Mouse (Mus musculus) spleen, postnatal 14 days (tissue): ENCODE measurements around the gene Gna13.

ENCODE experiments used
- DNase-seq, 2 experiments: peaks; one replicate each; pipeline ENCODE4 v3.0.0; 2021 to 2022; ENCODE audit warnings: low spot score in 2 of 2

Gna13 gene

DNA sequence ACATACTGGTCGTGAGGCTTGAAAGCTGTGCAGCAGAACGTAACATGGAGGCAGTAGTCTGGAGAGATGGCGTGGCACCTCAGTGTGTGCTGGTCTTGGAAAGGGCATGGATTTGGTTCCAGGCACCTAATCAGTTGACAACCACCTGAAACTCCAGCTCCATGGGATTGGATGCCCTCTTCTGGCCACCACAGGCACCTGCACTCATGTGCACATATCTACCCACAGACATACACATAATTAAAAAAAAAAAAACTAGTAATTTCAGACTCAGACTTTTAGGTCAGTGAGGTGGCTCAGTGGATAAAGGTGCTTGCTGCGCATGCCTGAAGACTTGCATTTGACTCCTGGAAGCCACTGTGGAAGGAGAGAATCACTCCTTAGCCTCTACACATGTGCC lies 59.6 kb downstream of the Gna13 start:
- DNase-seq, result no peak

DNA sequence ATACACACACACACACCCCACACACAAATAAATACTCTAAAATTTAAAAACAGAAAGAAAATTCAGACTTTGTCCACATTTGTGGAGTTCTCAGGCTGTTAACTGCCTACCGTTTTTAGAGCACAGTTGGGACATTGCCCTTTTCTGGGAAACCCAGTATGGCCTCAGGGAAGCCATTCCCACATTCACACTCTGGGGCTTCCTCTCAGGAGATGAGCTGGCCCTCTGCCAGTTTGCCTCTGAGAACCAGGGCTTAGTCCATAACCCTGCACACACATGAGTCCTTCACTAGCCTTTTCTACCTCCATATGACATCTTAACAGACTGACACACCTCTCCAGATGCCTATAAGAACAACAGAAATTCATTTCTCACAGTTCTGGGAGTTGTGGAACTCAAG lies 60.7 kb downstream of the Gna13 start:
- DNase-seq, result no peak

DNA sequence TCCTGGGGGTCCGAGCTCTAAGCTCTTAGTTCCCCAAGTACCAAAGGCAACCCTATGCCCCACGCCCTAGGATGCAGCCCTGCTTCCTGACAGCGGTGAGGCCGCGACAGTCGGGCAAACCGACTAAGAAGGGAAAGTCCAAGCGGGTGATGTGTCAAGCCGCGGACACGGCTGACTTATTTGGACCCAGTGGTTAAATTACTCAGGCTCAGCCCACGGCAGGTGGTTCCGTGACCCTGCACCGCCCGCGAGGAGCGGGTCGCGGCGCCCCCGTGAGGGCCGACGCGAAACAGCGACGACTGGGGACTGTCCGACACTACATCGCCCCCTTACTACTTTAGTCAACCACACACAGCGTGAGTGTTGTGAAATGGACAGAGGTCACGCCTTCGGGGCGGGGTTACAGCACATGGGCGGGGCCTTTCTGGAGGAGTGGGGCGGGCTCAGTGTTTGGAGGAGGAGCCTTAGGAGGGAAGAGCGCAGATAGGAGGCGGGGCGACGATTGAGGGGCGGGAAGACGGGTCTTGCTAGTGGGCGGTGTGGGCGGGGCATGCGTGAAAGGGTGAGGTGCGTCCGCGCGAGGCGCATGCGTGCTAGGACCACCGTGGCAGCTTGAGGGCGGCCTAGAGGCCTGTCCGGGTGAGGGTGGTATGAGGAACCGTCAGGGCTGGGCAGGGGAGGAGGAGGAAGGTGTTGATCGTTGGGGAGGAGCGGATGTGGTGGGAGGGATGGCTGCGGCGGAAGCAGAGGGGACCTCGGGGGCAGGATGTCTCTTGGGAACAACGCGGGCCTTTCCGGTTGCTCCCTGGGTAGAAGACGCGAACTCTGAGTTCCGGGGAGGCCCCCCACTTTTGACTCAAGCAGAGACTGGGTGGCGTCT lies 63.0 kb downstream of the Gna13 start, which contains the start of gene Amz2:
TSS of gene Amz2 (plus strand) at position 555 of the 880 bp plus-strand sequence.
- peak; percentile 99 for DNase-seq

DNA sequence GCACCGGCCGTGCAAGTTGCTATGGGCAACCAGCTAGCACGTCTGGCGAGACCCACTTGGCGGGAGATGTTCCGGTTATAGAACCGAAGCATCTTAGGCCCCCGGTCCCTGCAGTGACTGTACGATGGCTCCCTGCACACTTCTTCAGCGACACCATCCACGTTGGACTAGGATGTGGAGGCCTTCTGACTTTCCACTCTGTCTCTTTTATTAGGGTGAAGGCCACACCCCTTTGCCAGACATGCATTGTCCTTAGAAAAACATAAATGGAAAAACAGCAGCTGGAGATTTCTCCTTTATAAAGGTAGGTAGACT lies 63.6 kb downstream of the Gna13 start:
- no peak for DNase-seq

DNA sequence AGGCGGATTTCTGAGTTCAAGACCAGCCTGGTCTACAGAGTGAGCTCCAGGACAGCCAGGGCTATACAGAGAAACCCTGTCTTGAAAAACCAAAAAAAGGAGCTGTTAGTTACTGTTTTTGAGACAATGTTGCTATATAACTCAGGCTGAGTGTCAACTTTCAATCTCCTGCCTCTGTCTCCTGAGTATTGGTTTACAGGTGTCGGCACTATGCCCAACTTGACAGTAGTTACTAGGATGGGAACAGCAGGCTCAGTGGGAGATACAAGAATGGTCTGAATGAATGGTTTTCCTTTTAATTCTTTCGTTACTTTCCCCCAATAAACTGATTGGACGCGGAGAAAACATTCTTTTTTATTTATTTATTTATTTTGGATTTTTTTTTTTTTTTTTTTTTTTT lies 64.7 kb downstream of the Gna13 start:
- DNase-seq, result no peak

DNA sequence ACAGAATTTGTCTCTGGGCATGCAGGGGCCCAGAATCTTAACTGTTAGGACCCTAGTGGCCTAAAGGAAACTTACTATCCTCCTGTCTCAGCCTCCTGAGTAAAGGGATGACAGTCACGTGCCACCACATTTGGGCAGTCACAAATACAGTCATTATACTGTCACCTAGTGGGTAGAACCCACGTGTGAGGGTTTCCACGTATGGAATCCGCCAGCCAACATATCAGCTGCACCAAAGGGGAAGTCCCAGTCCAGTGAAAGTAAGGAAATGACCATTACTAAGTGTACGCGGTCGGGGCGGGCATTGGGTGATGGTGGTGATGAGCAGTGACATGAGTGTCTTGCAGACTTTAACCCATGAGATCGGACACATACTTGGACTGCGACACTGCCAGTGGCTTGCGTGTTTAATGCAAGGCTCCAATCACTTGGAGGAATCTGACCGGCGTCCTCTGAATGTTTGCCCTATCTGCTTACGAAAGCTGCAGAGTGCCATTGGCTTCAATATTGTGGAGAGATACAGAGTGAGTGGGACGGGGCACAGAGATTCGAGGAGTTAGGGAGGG lies 71.7 kb downstream of the Gna13 start:
- no peak for DNase-seq

DNA sequence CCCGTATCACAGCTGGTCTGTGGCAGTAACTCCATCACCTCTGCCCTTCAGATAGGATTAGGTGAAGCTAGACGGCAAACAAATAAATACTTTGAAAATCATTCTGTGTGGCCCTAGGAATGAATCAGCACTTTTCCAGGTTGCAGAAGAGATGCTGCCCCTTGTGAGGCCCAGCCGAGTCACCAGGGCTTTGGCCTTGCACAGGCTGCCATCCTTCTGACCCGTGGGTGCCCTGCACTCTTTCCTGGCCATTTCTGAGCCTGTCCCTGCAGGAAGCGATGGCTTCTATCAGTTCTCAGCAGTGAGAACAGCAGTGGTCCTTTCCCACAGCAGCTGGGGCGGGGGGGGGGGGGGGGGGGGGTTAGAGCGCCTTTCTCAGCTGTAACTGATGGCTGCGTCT lies 74.3 kb downstream of the Gna13 start:
- no peak for DNase-seq

DNA sequence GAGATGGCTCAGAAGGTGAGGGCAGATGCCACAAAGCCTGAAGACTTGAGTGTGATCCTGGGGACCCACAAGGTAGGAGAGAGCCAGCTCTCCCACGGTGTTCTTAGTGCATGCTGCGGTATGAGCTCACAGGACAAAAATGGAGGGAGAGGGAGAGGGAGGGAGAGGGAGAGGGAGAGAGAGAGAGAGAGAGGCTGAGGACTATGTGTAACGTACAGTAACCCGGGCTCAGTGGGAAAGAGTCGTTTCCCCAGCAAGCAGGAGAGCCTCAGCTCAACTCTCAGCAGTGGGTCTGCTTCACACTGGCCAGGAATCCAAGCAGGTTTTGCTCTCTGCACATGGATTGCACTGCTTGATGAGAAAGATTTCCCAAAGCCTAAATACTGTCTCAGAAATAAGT lies 76.6 kb downstream of the Gna13 start:
- no peak for DNase-seq

DNA sequence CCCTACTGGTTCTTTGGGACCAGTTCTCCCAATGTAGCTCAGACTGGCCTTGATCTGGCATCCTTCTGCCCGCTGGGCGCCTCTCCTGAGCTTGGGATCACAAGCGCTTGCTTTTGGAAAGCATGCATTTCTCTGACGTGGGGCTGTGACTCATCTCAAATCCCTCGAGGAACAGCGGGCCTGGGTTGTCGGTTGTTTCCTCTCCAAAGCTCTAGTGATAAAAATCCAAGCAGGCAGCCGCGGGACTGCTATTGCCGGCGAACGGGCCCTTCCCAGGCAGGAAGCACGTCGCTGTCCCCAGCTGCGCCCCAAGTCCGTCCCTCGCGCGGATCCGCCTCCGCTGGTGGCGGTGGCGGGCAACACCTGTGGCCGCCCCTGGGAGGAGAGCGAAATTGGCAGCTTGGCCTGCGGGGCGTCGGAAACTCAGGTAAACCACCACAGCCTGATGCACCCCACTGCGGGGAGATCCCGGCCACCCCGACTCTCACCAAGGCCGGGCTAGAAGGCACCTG lies 77.3 kb downstream of the Gna13 start:
- peak; percentile 55 to 71 for DNase-seq

DNA sequence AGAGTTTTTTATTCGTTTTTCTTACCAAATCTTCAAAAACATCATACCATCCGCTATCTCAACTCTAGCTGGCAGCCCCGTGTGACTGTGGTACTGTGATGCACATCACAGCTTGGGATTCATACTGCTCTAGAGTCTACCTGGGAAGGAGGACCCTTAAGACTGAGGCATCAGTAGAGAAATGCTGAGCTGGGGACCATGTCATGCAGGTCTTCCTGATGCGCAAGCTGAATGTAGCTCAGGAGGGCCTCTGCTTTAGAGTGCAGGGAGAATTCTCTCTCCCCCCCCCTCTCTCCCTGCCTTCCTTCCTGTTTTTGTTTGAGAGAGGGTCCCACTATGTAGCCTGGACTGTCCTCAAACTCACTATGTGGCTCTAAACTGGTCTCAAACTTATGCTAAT lies 78.0 kb downstream of the Gna13 start:
- no peak for DNase-seq

DNA sequence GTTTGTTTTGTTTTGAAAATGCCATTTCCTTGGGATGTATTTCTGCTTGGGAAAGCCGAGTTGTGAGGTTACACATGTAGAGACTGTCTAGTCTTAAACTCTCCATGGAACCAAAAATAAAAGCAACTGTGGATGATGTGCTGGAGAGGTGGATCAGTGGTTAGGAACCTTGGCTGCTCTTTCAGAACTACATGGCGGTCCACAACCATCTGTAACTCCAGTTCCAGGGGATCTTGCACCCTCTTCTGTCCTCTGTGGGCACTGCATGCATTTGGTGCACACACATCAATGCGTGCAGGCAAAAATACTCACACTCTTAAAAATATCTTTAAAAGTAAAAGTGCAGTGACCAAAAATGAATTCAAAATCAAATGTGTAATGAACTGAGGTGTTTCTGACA lies 78.5 kb downstream of the Gna13 start:
- peak in 1 of 2 experiments; percentile 47 for DNase-seq

DNA sequence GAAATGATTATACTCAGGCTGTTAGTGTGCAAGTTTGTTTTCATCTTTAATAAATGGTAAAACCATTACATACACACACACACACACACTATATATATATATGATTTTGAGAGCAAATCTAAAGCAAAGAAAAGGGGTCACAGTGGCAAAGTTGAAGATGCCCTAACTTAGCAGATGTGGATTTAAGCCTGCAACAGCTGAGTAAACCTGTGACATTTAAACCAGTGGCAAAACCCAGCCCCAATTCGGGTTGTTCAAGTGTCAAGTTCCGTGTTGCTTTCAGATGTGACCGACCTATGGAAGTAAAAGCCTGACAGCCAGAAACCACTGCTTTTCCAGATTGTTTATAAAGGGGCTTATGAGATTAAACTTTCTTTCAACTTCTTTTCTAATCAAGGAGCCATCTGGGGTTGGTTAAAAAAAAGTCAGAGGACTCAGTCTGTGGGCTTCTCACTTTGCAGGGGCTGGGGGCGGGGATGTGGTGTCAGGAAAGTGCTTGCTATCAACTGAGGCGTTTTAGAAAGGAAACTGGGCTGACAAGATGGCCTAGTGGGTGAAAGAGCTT lies 79.6 kb downstream of the Gna13 start:
- no peak for DNase-seq

DNA sequence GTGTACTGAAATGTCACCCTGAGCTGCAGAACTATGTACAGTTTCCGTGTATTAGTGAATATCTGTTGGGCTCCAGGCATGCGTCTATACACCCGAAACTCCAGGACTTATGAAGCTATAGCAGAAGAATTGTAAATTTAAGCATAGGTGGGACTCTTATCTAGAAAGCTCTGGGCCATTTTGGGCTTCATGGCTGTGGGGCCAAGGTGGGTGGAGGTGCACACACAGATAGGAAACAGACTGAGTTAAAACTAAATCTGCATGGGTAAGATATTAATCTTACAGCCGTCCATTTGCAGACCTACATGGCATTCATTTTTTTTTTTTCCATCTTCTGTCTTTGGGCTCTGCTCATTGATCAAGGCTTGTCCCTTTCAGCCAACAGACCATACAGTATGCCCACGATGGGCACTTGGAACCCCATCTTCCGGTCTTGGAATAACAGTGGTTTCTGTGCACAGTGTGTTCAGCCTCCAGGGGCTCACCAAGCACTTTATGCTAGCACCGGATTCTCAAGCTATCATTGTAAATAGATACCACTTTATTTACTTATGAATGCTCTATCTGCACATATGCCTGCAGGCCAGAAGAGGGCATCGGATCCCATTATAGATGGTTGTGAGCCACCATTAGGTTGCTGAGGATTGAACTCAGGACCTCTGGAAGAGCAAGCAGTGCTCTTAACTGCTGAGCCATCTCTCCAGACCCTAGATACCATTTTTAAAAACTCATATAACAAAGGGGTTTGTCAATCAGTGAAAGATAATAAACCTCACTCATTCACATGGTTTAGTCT lies 81.0 kb downstream of the Gna13 start:
- DNase-seq, result no peak

DNA sequence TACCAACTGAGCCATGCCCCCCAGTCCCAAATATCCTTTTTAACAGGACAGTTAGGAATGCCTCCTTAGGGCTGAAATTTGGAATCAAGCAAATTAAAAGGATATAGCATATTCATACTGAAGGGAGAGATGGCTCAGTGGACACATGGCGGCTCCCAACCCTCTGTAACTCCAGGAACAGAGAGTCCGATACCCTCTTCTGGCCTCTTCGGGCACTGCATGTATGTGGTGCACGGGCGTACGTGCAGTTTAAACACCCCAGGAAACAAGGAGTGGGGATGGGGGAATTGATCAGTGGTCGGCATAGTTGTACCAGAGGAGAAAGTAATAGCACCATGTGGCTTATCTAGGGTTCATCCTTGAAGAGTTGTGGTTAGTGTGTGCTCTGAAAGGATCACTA lies 82.0 kb downstream of the Gna13 start:
- DNase-seq, result peak in 1 of 2 experiments; percentile 36

DNA sequence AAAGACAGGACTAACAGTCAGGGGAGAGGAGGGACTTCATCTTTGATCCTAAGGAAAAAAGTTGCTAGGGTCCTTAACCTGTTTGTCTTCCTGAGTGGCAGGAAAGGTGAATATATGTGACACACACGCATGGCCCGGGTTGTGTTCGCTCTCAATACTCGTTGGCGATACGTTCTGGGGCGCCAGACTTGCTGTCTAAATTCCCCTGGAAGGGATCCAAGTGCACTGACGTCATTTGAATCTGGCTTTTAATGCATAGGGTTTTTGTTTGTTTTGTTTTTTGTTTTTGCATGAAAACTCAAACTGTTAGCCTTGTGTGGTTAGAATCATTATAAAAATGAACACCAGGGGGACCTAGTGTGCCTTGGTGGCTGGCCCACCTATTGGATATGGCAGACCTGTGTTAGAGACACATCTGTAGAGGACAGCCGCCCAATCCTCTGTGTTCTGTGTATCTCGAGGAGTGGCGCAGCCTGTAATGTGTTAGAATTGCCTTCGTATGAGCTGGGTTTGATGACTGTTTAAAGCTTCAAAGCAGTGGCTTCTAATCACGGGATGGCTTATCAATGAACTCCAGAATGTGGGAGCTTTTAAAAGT lies 82.9 kb downstream of the Gna13 start:
- no peak for DNase-seq
